Mouse (Mus musculus) gastrocnemius, adult 8-10 months (tissue): Measurements from ENCODE around the gene Rnf113a1. TPM values are rescaled to one million over a fixed set of nuclear protein-coding genes. Genes with fewer than 3 reads are reported as not detected.
"Not testable (repeated sequence)": the region's sequence is repeated elsewhere in the genome, so short reads cannot be mapped to it uniquely, and the experiment has no call there.

ENCODE experiments used
- DNase-seq, 2 experiments: peaks; one replicate each; pipeline ENCODE4 v3.0.0; 2022; ENCODE audit warnings: low spot score in 2 of 2
- total RNA-seq, 4 experiments: library from RNA; stranded (reverse); gene quantifications; 2 replicates each; pipeline ENCODE4 v1.2.4; 2022

Rnf113a1 gene
- 1 to 10 TPM; 2.6 to 4.4 (median 2.9) TPM for total RNA-seq

DNA sequence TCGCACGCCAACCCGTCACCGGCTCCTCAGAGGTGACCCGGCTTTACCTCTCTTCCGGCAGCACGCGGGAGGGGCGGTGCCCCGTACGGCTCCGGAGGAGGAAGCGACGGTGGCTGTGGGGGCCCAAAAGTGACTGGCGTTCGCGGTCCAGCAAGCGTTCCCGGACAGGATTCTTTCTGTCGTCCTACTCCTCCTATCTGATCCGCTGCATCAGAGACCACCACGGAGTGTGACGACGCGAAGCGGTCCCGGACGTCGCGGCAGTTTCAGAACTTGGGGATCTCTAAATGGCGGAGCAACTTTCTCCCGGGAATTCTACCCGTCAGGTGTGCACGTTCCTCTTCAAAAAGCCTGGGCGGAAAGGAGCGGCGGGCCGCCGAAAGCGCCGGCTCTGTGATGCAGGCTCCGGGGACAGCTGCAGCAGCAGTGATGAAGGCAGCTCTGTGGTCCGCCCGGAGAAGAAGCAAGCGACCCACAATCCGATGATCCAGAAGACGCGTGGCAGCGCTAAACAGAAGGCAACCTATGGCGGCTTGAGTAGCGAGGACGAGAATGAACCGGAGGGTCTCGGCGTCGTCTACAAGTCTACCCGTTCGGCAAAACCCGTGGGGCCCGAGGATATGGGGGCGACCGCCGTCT lies at the start of gene Rnf113a1, which contains the start of gene Ndufa1:
Gene Rnf113a1 (plus strand): TSS at position 141 of the 639 bp plus-strand sequence.
Gene Ndufa1 (minus strand): TSS at position 59 of the 639 bp plus-strand sequence.
- peak; percentile 40 to 52 for DNase-seq

DNA sequence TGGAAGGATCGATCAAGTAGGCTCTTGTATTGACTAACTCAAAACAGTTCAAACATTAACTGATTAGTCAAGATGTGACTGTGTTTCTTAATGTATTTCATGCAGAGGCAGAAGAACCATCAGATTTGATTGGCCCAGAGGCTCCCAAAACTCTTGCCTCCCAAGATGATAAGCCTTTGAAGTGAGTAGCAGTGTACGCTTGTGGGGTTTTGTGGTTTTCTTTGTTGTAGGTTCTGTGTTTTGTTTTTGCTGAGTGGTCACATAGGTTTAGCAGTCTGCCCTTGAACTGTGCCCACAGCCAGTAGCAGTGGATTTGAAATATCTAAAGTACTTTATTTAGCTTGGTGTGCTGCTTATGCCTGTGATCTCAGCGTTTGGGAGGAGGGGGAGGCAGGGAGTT lies 49.3 kb upstream of the Rnf113a1 start:
- DNase-seq, result no peak

DNA sequence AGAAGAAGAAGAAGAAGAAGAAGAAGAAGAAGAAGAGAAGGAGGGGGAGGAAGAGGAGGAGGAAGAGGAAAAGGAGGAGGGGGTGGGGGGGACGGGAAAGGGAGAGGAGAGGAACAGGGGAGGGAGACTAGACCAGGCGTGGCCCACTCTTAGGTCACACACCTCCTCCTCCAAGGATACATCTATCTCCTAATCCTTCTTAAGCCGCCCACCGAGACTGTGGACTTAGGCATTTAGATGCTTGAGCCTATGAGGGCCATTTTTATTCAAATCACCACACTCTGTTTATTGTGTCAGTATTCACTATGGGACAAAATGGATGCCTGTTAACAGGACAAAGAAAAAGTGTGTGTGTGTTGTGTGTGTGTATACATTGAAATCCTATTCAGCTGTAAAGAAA lies 46.5 kb upstream of the Rnf113a1 start:
- not testable (repeated sequence) for DNase-seq

DNA sequence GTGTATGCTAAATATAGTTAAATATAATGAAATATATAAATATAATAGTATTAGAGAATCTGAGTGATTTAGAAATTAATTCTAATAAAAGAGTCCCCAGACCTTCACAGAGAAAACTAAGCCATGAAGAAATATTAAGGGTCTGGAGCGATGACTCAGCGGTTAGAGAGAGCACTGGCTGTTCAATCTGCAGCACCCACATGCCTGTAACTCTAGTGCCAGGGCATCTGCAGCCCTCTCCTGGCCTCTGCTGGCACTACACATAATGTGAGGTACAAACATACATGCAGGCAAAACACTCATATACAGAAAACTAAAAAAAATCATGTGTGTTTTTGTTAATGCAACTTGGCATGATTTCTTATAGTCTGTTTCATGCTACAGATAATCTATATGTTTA lies 46.1 kb upstream of the Rnf113a1 start:
- DNase-seq, result no peak

DNA sequence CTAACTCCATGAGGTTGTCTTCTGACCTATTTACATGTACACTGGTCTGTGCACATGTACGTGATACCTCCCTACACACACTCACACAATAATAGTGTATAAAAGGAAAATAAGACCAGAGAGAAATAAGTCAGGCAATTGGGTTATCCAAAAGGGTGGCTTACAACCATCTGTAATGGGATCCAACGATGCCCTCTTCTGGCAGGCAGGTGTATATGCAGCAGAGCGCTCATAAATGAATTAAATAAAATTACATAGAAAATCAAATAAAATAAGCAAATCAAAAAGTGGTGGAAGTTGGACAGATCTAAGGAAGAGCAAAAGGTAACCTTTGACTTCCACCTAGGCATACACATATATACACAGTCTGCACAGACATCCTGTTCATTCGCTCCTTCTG lies 33.2 kb upstream of the Rnf113a1 start:
- DNase-seq, result no peak

DNA sequence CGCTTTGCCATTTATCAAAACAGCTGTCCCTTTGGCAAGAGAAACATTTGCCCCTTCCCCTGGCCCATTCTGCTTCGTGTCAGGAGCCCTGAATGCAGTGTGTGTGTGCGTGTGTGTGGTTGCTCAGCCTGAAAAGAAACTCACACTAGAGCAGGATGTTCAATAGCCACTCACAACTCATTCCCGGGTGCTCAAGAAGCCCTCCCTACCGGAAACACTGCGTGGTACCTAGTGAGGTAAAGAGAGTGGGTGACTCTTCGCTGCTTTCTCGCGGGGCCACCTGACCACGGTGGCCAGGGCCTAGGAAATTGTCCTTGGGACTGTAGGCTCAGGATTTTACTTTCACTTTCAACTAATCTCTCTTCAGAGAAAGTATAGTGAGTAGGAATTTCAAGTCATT lies 29.9 kb upstream of the Rnf113a1 start:
- no peak for DNase-seq

DNA sequence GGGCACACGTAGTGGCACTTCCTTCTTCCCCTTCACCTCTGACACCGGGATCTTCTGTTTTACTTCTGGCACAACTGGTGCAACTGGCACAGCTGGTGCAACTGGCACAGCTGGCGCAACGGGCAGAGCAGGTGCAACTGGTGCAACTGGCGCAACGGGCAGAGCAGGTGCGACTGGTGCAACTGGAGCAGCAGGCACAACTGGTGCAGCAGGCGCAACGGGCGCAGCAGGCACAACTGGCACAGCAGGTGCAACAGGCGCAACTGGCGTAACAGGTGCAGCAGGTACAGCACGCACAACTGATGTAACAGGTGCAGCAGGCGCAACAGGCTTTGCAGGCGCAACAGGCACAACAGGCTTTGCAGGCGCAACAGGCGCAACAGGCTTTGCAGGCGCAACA lies 27.9 kb upstream of the Rnf113a1 start:
- DNase-seq, result no peak

DNA sequence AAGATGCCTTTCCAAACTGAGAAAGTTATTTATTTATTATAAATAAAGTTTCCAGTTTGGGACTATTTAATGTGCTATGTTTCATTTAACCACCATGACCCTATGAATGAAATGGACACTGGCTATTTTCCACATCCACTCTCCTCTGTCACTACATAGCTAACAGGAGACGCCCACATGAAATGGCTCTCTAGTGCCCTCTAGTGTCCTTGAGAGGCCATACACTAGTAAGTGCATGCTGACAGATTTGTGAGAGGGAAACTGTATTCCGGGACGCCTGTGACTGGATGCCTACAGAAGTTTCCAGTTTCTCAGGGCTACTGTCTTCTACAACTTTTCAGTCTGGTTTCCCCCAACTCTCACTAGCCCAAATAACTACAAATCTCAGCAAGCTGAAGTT lies 24.0 kb upstream of the Rnf113a1 start:
- no peak for DNase-seq

DNA sequence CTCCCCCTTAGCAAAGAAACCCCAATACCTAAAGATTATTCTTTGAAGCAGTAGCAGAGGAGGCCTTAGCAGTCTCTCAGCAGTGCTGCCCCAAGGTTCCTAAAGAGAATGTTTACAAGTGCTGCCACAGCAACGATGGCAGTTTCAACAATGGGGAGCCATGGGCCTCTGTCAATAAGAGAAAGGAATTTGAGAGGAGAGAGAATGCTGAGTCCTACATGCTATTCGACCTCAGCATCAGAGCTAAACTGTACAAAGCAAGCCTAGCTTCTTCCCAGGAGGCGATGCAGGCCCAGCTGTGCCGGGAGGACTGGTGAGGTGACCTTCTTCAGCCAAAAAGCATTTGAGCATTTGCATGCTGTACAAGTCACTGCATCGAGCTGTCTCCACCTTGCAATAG lies 22.3 kb upstream of the Rnf113a1 start, which contains the start of gene Akap14:
Gene Akap14 (minus strand): TSS at position 101 of the 400 bp plus-strand sequence.
- no peak for DNase-seq

DNA sequence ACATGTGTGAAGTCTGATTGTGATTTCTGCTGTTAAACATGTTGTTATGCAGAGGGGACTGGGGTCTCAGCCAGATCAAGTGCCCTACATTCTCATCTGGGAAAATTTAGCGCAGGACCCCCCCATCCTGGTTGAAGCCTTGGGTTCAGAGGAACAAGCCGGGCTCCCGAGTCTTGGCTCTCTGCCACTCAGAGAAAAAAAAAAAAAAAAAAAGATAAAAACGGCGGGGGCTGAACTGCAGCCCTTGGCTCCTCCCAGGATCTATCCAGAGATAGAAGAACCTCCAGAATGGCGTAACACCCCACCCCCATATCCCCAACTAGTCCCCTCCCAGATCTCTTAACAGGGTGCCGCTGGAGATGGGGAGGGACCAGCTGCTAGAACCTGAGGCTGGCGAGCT lies 6.6 kb upstream of the Rnf113a1 start:
- not testable (repeated sequence) for DNase-seq

DNA sequence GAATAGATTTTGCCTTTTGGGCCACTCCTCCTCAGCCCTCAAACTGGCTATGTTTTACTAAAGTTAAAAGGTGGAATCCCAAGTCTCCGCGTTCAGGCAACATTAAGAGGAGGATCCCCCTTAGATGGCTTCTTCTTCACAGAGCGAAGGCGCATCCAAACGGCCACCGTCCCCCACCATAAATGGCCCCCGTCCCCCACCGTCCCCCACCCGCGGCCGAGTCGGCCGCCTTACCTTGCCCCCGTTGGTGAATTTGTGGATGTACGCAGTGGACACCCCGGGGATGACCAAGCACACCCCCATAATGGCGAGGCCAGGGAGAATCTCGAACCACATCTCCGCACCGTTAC lies 315 bp upstream of the Rnf113a1 start:
- no peak for DNase-seq

DNA sequence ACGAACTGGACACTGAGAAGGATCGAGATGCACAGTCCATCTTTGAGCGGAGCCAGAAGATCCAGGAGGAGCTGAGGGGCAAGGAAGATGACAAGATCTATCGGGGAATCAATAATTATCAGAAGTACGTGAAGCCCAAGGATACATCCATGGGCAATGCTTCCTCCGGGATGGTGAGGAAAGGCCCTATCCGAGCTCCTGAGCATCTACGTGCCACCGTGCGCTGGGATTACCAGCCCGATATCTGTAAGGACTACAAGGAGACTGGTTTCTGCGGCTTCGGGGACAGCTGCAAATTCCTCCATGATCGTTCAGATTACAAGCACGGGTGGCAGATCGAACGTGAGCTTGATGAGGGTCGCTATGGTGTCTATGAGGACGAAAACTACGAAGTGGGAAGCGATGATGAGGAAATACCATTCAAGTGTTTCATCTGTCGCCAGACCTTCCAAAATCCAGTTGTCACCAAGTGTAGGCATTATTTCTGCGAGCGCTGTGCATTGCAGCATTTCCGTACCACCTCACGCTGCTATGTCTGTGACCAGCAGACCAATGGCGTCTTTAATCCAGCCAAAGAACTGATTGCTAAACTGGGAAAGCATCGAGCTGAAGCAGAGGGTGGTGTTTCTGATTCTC lies 817 bp downstream of the Rnf113a1 start:
- no peak for DNase-seq

DNA sequence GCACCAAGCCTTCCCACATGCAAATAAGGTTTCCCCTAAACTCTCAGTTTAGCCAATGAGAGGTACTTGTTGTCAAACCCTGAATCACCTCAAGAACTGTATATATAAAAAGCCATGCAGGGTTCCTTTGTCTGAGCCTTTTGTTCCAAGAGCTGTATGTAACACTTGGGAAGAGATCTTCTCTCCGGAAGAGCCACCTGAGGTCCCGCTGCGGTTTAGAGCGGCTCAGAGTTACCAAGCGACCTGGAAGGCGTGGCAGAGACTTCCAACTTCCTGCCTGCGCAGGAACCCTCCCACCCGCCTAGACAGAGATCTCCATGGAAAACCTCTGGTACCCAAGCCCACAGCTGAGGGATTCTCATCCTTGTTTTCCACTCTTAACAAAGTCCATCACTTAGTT lies 7.6 kb downstream of the Rnf113a1 start:
- DNase-seq, result no peak

DNA sequence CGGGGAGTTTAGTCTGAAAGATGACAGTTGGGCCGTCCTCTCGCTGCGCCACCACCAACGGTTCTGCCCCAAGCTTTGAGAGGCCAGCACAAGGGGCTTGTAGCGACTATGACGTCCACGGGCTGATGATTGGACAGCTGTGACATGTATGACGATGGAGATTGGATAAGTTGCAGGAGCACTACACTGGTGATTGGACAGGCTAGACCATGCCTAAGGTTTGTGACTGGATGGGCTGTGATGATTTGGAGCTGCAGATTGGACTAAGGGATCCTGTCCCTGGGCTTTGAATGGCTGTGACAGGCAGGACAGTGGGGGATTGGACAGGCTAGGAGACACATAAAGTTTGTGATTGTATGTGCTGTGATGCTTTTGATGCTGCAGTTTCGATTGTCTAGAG lies 19.9 kb downstream of the Rnf113a1 start, which contains the start of gene Gm9:
Gene Gm9 (minus strand): TSS at position 101 of the 400 bp plus-strand sequence.
- DNase-seq, result no peak

DNA sequence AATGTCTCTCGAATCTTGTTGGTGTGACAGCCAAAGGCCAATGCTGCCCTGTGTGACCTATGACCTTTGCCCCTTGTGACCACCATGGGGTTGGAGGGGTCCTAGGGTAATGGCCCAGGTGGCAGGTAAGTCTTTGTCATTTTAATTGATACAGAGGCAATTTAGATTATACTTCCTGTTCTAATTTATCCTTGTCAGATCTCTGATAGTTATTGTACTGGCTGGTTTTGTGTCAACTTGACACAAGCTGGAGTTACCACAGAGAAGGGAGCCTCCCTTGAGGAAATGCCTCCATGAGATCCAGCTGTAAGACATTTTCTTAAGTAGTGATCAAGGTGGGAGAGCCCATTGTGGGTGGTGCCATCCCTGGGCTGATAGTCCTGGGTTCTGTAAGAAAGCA lies 31.1 kb downstream of the Rnf113a1 start, which contains the start of gene Rhox1:
Gene Rhox1 (minus strand): TSS at position 101 of the 400 bp plus-strand sequence.
- not testable (repeated sequence) for DNase-seq

Other genes starting within 250 kb of the Rnf113a1 start
- gene Sept6, start 199.5 kb upstream of the Rnf113a1 start, total RNA-seq, result 1 to 10 TPM in 2 of 4 experiments, under 1 TPM in 2; 0.53 to 2.0 (median 0.86) TPM
- not detected for gene Sowahd, start 142.4 kb upstream of the Rnf113a1 start, total RNA-seq
- 100 to 1,000 TPM; 261 to 342 (median 276) TPM for gene Rpl39, start 105.8 kb upstream of the Rnf113a1 start, total RNA-seq
- 10 to 100 TPM in 1 of 4 experiments, 1 to 10 TPM in 3; 7.2 to 10.5 (median 9.2) TPM for gene Upf3b, start 80.9 kb upstream of the Rnf113a1 start, total RNA-seq
- gene Nkap, start 64.5 kb upstream of the Rnf113a1 start, total RNA-seq, result 1 to 10 TPM; 7.1 to 8.8 (median 7.8) TPM
- gene Akap14, start 22.4 kb upstream of the Rnf113a1 start, total RNA-seq, result not detected
- gene Ndufa1, start 82 bp upstream of the Rnf113a1 start, total RNA-seq, result 100 to 1,000 TPM; 301 to 394 (median 354) TPM
- gene Gm9, start 19.8 kb downstream of the Rnf113a1 start, total RNA-seq, result not detected
- gene Rhox1, start 31.0 kb downstream of the Rnf113a1 start, total RNA-seq, result not detected
- not detected for gene Rhox2a, start 53.7 kb downstream of the Rnf113a1 start, total RNA-seq
- not detected for gene Rhox3a, start 58.7 kb downstream of the Rnf113a1 start, total RNA-seq
- gene Rhox4a, start 74.1 kb downstream of the Rnf113a1 start, total RNA-seq, result not detected
- gene Rhox3a2, start 188.8 kb downstream of the Rnf113a1 start, total RNA-seq, result not detected
- not detected for gene Rhox4a2, start 199.6 kb downstream of the Rnf113a1 start, total RNA-seq
- not detected for gene Rhox2b, start 220.8 kb downstream of the Rnf113a1 start, total RNA-seq
- gene Rhox4b, start 241.2 kb downstream of the Rnf113a1 start, total RNA-seq, result not detected